Mouse (Mus musculus): Measurements from ENCODE around the gene Add2.

DNA sequence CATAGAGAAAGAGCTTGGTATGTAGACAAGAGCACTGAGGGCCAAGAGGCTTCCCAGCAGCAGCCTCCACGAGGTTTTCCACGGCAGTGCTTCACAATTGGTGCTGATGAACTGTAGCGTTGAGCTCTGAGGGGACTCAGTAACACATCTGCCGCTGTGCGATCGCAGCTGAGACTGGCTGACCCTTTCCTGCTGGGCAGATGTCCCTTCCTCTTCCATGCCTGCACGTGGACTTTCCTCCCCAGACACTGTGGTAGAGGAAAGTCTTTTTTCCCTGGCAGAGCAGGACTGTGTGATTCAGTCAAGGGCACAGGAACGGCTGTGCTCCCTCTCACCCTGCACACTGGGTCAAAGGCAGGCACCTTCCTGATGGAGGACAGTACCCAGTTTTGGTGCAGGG, 44.1 kb upstream of the Add2 start:
- TF ChIP-seq CTCF (IDR thresholded peaks at IDR 0.05; ENCODE audit: extremely low read depth, insufficient read depth, insufficient read length, insufficient replicate concordance) = no peak
- TF ChIP-seq POLR2A (IDR thresholded peaks at IDR 0.05; ENCODE audit: low read depth, low read length) = no peak
